Mouse (Mus musculus): ENCODE measurements at regions not wholly inside any gene's neighbourhood (a gene's known extent, or its start where the extent isn't known, plus 50 kb on each side); places are given as distances from the start of the nearest gene placed in this dataset.
A peak's percentile ranks its signal among the peaks of the same experiment; 100 is the strongest.

GRCm38 (mm10) chr1:137133734-137134133, 173.5 kb upstream of the Nr5a2 start:
- no peak for DNase-seq (ENCODE audit: low spot score in 2 of 2)

GRCm38 (mm10) chr1:137130264-137130663, 170.0 kb upstream of the Nr5a2 start:
- no peak for DNase-seq (ENCODE audit: low spot score in 2 of 2)

- no peak for DNase-seq (ENCODE audit: low spot score in 2 of 2)
Observed at GRCm38 (mm10) chr1:137129116-137129515, 168.9 kb upstream of the Nr5a2 start.

- no peak for DNase-seq (ENCODE audit: low spot score in 2 of 2)
Observed at GRCm38 (mm10) chr1:137117866-137118265, 157.6 kb upstream of the Nr5a2 start.

- no peak for DNase-seq (ENCODE audit: low spot score in 2 of 2)
Observed at GRCm38 (mm10) chr1:137106444-137106843, 146.2 kb upstream of the Nr5a2 start.

GRCm38 (mm10) chr1:137091762-137092161, 131.5 kb upstream of the Nr5a2 start:
- no peak for DNase-seq (ENCODE audit: low spot score in 2 of 2)

- DNase-seq (ENCODE audit: low spot score in 2 of 2): no peak
Observed at GRCm38 (mm10) chr1:137088148-137088547, 127.9 kb upstream of the Nr5a2 start.

GRCm38 (mm10) chr1:137086766-137087165, 126.5 kb upstream of the Nr5a2 start:
- no peak for DNase-seq (ENCODE audit: low spot score in 2 of 2)

GRCm38 (mm10) chr1:137083500-137083899, 123.3 kb upstream of the Nr5a2 start:
- no peak for DNase-seq (ENCODE audit: low spot score in 2 of 2)

GRCm38 (mm10) chr1:137079401-137080003, 119.3 kb upstream of the Nr5a2 start:
- DNase-seq (ENCODE audit: low spot score in 2 of 2): no peak

GRCm38 (mm10) chr1:137074787-137075186, 114.5 kb upstream of the Nr5a2 start:
- DNase-seq (ENCODE audit: low spot score in 2 of 2): peak in 1 of 2 experiments; percentile 10

GRCm38 (mm10) chr1:137073857-137074572, 113.8 kb upstream of the Nr5a2 start:
- DNase-seq (ENCODE audit: low spot score in 2 of 2): peak; percentile 11 to 17

- DNase-seq (ENCODE audit: low spot score in 2 of 2): no peak
Observed at GRCm38 (mm10) chr1:137060914-137061313, 100.7 kb upstream of the Nr5a2 start.

GRCm38 (mm10) chr1:137053134-137053533, 92.9 kb upstream of the Nr5a2 start:
- DNase-seq (ENCODE audit: low spot score in 2 of 2): no peak

- DNase-seq (ENCODE audit: low spot score in 2 of 2): no peak
Observed at GRCm38 (mm10) chr1:137051515-137051914, 91.3 kb upstream of the Nr5a2 start.

- DNase-seq (ENCODE audit: low spot score in 2 of 2): no peak
Observed at GRCm38 (mm10) chr1:137044076-137044475, 83.8 kb upstream of the Nr5a2 start.

GRCm38 (mm10) chr1:137042414-137043010, 82.3 kb upstream of the Nr5a2 start:
- DNase-seq (ENCODE audit: low spot score in 2 of 2): no peak

- DNase-seq (ENCODE audit: low spot score in 2 of 2): no peak
Observed at GRCm38 (mm10) chr1:137040898-137041297, 80.7 kb upstream of the Nr5a2 start.

GRCm38 (mm10) chr1:137034586-137034985, 74.3 kb upstream of the Nr5a2 start:
- no peak for DNase-seq (ENCODE audit: low spot score in 2 of 2)

GRCm38 (mm10) chr1:137033679-137034078, 73.4 kb upstream of the Nr5a2 start:
- DNase-seq (ENCODE audit: low spot score in 2 of 2): no peak

GRCm38 (mm10) chr1:137023706-137024105, 63.5 kb upstream of the Nr5a2 start:
- DNase-seq (ENCODE audit: low spot score in 2 of 2): no peak

GRCm38 (mm10) chr1:137020528-137020927, 60.3 kb upstream of the Nr5a2 start:
- no peak for DNase-seq (ENCODE audit: low spot score in 2 of 2)

- DNase-seq (ENCODE audit: low spot score in 2 of 2): no peak
Observed at GRCm38 (mm10) chr1:137017642-137018041, 57.4 kb upstream of the Nr5a2 start.

Measured in thymus, postnatal 10 days (tissue).